Mouse (Mus musculus) embryonic facial prominence, embryonic 14.5 days (tissue): ENCODE measurements at regions not wholly inside any gene's neighbourhood (a gene's known extent, or its start where the extent isn't known, plus 50 kb on each side); places are given as distances from the start of the nearest gene placed in this dataset.

Source experiments
- ATAC-seq: fragments of 200-750 bp; cut with Nextera tagmentation; 2 replicates; pipeline ENCODE4 v1.8.0; 2017; ENCODE audit warnings: low read depth, moderate number of reproducible peaks, moderate TSS enrichment
- DNase-seq: peaks from one replicate; pipeline ENCODE4 v3.0.0-alpha.2; 2015; ENCODE audit warnings: low spot score
- H3K27ac ChIP-seq: fragments of 300-500 bp; sonication (generic); replicated peaks from 2 replicates; pipeline ENCODE4 v1.5.1; 2014; ENCODE audit warnings: low read depth, mild to moderate bottlenecking, low read length, moderate library complexity
- H3K27me3 ChIP-seq: fragments of 300-500 bp; sonication (generic); replicated peaks from 2 replicates; pipeline ENCODE4 v1.6.1; 2014; ENCODE audit warnings: low read length; ENCODE audit not compliant: control insufficient read depth, insufficient read depth
- H3K36me3 ChIP-seq: fragments of 300-500 bp; sonication (generic); 2 replicates; pipeline ENCODE4 v1.6.1; 2014; ENCODE audit warnings: low read length, mixed read lengths; ENCODE audit not compliant: control insufficient read depth, insufficient read depth
- H3K4me1 ChIP-seq: fragments of 300-500 bp; sonication (generic); 2 replicates; pipeline ENCODE4 v1.6.1; 2014; ENCODE audit warnings: antibody characterized with exemption, low read length; ENCODE audit not compliant: control insufficient read depth, insufficient read depth
- H3K4me2 ChIP-seq: fragments of 300-500 bp; sonication (generic); 2 replicates; pipeline ENCODE4 v1.6.1; 2014; ENCODE audit warnings: low read depth, mild to moderate bottlenecking, low read length, moderate library complexity, mixed read lengths
- H3K4me3 ChIP-seq: fragments of 300-500 bp; sonication (generic); 2 replicates; pipeline ENCODE4 v1.5.1; 2014; ENCODE audit warnings: low read depth, mild to moderate bottlenecking, low read length
- H3K9ac ChIP-seq: fragments of 300-500 bp; sonication (generic); 2 replicates; pipeline ENCODE4 v1.6.1; 2014; ENCODE audit warnings: low read depth, mild to moderate bottlenecking, low read length, moderate library complexity, mixed read lengths
- H3K9me3 ChIP-seq: fragments of 300-500 bp; sonication (generic); 2 replicates; pipeline ENCODE4 v1.6.1; 2016; ENCODE audit warnings: low read length; ENCODE audit not compliant: control insufficient read depth
- WGBS: fragments of 180-500 bp; shearing (Covaris S2); extraction: QIAGEN DNeasy Blood & Tissue Kit; methylation state at CpG from one replicate; pipeline ENCODE4 v1.1.7; 2014; 5-methylcytosine and 5-hydroxymethylcytosine counted together

DNA sequence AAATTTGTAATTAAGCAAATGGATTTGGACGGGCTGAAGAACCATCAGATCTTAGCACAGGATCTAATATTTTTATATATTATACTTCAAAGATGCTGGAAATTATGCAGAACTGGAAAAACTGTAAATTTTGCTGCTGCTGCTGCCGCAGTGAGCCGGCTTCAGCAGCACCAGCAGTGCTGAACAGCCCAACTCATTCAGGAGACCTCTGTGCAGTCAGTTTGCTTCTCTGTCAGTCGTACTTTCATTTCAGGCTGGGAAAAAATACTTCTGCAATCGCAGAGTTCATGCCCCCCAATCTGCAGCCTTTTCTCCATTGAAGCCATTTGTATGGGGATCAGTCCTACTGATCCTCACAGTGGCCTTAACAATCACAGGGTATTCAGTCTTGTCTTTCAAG, 53.4 kb upstream of the Trpc3 start:
- no peaks in the 10 kb centered on the region for H3K9me3 ChIP-seq
- H3K4me3 ChIP-seq, result no peak overlapping the region
- H3K9ac ChIP-seq, result no peak overlapping the region
- no peaks in the 10 kb centered on the region for H3K4me1 ChIP-seq
- DNase-seq (no peak), ATAC-seq (no peak)
- no peaks in the 10 kb centered on the region for H3K36me3 ChIP-seq
- 52% methylated on average over 5 of the region's 5 CpGs for WGBS
- no peaks in the 10 kb centered on the region for H3K27me3 ChIP-seq
- no peak overlapping the region for H3K4me2 ChIP-seq
- H3K27ac ChIP-seq, result no peak overlapping the region

DNA sequence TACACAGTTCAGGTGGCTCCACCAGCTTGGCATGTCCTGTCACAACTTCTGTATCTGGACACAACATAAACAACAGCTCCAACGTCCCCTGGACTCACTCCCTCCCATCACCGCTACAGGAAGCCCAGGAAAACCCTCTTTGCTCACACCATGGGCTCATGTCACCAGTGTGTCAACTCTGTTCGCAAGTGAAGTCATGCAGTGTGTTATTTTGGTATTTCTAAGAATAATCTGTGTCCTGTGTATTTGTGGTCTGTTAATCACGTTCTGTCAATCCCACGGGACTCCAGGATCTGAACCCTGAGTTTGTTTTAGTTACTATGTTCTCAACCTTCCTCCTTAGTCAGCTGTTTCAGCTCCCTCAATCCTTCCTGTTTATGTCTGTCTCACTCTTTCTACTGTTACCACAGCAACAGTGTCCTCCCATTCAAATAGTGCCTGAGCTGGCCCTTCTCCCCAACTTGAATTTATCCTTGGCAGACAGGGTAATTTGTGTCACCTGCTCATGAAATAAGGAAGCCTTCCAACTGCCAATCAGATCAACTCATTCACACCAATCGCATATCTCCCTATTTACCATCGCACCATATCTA, 64.5 kb upstream of the Trpc3 start:
- H3K4me3 ChIP-seq, result no peak overlapping the region
- ATAC-seq, result no peak

DNA sequence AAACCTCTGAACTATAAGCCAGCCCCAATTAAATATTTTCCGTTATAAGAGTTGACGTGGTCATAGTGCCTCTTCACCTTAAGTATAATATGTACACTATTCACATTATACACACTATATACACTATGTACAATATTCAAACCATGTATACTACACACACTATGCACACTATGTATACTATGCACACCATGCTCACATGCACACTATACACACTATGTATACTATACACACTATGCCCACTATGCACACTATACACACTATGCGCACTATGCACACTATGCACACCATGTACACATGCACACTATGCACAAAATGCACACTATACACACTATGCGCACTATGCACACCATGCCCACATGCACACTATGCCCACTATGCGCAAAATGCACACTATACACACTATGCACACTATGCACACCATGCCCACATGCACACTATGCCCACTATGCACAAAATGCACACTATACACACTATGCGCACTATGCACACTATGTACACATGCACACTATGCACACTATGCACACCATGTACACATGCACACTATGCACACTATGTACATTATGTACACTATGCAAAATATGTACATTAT, 72.2 kb upstream of the Trpc3 start:
- H3K4me3 ChIP-seq, result no peak overlapping the region
- H3K9ac ChIP-seq, result no peak overlapping the region
- no peak for ATAC-seq
- WGBS, result 97% methylated on average over 6 of the region's 6 CpGs
- DNase-seq, result no peak
- H3K27me3 ChIP-seq, result no peaks in the 10 kb centered on the region
- H3K4me1 ChIP-seq, result no peaks in the 10 kb centered on the region
- no peak overlapping the region for H3K27ac ChIP-seq
- no peaks in the 10 kb centered on the region for H3K36me3 ChIP-seq
- H3K9me3 ChIP-seq, result no peaks in the 10 kb centered on the region
- no peak overlapping the region for H3K4me2 ChIP-seq

More for the DNA sequence above, 64.5 kb upstream of the Trpc3 start:
- 67% methylated on average over 7 of the region's 7 CpGs for WGBS
- Histone ChIP-seq H3K4me1 (no peaks in the 10 kb centered on the region), H3K4me2 (no peak overlapping the region), H3K36me3 (no peaks in the 10 kb centered on the region), H3K9me3 (peaks cover 5% of the 10 kb centered on the region), H3K27me3 (no peaks in the 10 kb centered on the region), H3K9ac (no peak overlapping the region), H3K27ac (no peak overlapping the region)
- peak; percentile 18 for DNase-seq

DNA sequence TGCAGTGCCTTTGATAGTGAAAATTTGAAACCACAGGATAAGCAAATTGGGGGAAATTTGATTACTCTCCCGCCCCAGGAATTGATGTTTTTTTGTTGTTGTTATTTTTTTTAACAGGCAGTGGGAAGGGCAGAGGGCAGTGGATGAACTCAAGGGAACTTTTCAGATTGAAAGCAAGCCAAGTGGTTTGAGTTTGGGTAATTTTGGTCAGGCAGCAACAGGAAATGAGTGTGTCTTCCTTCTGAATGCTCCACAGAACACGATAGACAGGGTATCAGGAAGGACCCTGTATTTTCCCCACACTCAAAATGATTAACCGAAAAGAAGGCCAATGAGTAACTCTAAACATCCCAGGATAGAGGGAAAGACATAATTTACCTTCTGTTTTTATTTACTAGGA, 72.9 kb upstream of the Trpc3 start:
- Histone ChIP-seq H3K4me2 (no peak overlapping the region), H3K9me3 (no peaks in the 10 kb centered on the region), H3K27ac (no peak overlapping the region), H3K4me3 (no peak overlapping the region), H3K36me3 (no peaks in the 10 kb centered on the region), H3K4me1 (no peaks in the 10 kb centered on the region), H3K27me3 (no peaks in the 10 kb centered on the region), H3K9ac (no peak overlapping the region)
- ATAC-seq (no peak), DNase-seq (no peak)
- WGBS, result 45% methylated on average over 3 of the region's 3 CpGs

DNA sequence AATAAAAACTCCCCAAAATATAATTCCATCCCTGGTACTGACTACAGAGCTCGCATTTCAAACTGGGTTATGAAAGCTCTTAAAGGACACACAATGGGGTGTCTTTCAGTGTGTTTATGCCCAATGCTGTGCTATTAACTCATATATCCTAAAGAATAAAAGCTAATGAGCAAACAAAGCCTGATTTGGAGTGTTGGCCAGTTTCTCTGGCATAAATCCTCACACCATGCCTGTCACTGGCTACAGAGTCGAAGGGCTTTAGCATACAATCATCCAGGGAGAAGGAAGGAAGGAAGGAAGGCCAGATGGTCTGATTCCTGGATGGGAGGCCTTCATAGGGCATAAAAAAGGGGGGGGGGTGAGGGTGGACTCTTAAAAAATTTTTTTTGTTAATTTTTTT, 74.8 kb upstream of the Trpc3 start:
- Histone ChIP-seq H3K4me3 (no peak overlapping the region), H3K4me1 (no peaks in the 10 kb centered on the region), H3K36me3 (no peaks in the 10 kb centered on the region), H3K27ac (no peak overlapping the region), H3K4me2 (no peak overlapping the region), H3K9me3 (no peaks in the 10 kb centered on the region), H3K27me3 (no peaks in the 10 kb centered on the region), H3K9ac (no peak overlapping the region)
- no peak for DNase-seq
- ATAC-seq, result no peak
- WGBS, result 67% methylated on average over 2 of the region's 2 CpGs

DNA sequence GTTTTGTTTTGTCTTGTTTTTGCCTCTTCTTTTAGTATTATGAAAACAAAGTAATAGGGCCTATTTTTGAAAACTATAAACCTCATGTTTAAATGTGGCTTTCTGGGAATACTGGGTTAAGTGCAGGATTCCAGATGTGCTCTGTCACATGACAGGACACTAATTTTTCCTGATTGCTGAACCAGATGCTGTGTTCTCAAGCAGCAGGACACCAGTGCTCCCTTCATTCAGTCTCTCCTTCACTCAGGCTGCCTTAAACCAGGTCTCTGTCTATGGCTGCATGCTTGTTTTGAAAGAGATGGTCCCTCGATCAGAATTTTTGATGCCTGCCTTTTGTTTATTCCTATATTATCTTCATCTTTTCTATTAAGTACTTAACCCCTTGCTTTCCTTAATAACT, 80.1 kb upstream of the Trpc3 start:
- Histone ChIP-seq H3K4me3 (no peak overlapping the region), H3K36me3 (no peaks in the 10 kb centered on the region), H3K27ac (no peak overlapping the region), H3K4me2 (no peak overlapping the region), H3K9me3 (no peaks in the 10 kb centered on the region), H3K27me3 (no peaks in the 10 kb centered on the region), H3K4me1 (peaks cover 8% of the 10 kb centered on the region), H3K9ac (no peak overlapping the region)
- DNase-seq, result peak; percentile 38
- WGBS, result 37% methylated on average over 1 of the region's 1 CpGs
- no peak; the same call in 1 of the 2 replicates for ATAC-seq

DNA sequence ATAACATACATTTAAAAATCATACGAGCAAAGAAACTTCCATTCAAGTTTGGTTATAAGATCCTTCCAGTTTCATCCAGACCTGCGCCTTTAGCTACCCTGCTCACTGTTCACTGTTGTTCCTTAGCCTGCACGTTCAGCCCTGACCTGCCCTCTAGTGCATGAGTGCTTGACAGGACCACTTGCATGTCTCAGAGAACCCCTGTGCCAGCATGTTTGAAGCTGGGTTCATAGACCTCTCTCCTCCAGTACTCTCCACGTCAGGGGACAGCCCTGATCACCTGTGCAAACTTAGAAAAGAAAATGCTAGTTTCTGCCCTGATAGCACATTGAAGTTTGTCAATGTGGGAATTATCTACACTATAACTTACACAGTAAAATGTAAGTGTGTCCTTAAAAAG, 81.0 kb upstream of the Trpc3 start:
- Histone ChIP-seq H3K27ac (no peak overlapping the region), H3K9me3 (no peaks in the 10 kb centered on the region), H3K9ac (no peak overlapping the region), H3K36me3 (no peaks in the 10 kb centered on the region), H3K4me2 (no peak overlapping the region), H3K4me1 (peaks cover 8% of the 10 kb centered on the region), H3K27me3 (no peaks in the 10 kb centered on the region), H3K4me3 (no peak overlapping the region)
- ATAC-seq (no peak), DNase-seq (no peak)
- WGBS, result 46% methylated on average over 4 of the region's 4 CpGs

DNA sequence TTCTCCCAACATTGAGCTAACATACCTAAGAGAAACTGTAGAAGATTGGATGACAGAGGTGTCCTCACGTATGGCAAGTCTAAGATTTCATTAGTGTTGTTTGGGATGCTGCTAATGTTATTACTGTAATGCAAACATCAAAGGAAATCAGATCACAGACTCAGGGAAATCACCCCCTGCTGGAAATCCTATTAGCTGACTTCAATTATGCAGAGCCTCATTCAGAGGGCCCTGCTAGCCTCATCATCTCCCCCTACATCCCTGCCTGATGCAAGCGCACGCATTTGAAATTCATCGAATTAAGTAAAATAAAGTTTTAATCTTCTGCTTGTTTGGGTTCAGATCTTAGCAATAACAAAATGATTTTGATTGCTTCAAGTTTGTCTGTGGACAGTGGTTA, 84.1 kb upstream of the Trpc3 start:
- Histone ChIP-seq H3K9ac (no peak overlapping the region), H3K9me3 (no peaks in the 10 kb centered on the region), H3K4me1 (peaks cover 13% of the 10 kb centered on the region), H3K27me3 (no peaks in the 10 kb centered on the region), H3K4me2 (no peak overlapping the region), H3K36me3 (no peaks in the 10 kb centered on the region), H3K27ac (no peak overlapping the region), H3K4me3 (no peak overlapping the region)
- DNase-seq (no peak), ATAC-seq (no peak)
- WGBS, result 34% methylated on average over 4 of the region's 4 CpGs

DNA sequence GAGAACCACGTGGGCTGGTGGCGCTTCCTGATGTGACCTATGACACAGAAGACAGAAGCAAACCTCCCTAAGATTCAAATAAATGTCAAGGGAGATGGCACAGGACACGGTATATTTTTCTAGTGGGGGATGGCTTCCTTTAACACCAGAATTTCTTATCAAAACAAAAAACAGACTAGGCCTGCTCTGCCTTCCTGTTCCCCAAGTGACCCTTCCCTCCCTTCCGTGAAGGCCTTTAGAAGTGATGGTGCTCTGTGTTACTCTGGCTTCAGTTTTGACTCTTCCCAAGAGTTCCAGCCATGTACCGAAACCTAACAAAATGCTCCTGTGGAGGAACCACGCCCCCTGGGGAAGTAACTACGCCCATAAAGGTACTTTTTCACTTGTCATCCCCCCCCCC, 84.5 kb upstream of the 4932438A13Rik start:
- Histone ChIP-seq H3K4me1 (0 out of 2 replicates have a peak, but pooled peaks cover 5% of the 10 kb centered on the region), H3K36me3 (no peaks in the 10 kb centered on the region), H3K4me2 (no peak overlapping the region), H3K4me3 (no peak overlapping the region), H3K9ac (no peak overlapping the region), H3K27me3 (no peaks in the 10 kb centered on the region), H3K27ac (no peak overlapping the region), H3K9me3 (no peaks in the 10 kb centered on the region)
- ATAC-seq, result no peak
- DNase-seq, result no peak
- WGBS, result 58% methylated on average over 7 of the region's 7 CpGs
